Mouse (Mus musculus) embryo, embryonic 11.5 days (tissue): ENCODE measurements at regions not wholly inside any gene's neighbourhood (a gene's known extent, or its start where the extent isn't known, plus 50 kb on each side); places are given as distances from the start of the nearest gene placed in this dataset.

Source experiments
- DNase-seq: peaks from one replicate; pipeline ENCODE4 v3.0.0-alpha.2; 2012; ENCODE audit warnings: low read depth, low spot score

DNA sequence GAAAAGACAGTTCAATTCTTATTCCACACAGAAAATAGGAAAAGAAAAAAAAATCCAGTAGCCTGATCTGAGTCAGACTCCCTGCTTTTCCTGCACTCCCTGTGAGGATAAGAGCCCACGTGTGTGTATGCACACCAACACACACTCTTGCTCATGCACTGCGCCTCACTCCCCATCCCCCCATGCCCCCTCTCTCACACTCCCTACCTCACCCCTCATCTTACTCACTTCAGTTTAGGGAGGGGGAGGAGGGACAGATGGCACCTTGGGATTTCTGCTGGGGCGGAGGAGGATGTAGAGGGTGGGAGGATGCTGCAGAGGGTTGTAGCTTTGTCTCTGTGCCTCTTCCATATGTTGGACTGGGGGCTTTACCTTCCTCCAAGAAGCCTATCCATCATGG lies 85.8 kb upstream of the Sulf2 start:
- no peak for DNase-seq

GRCm38 (mm10) chr2:166240056-166240455 lies 84.6 kb upstream of the Sulf2 start:
- DNase-seq, result no peak

- no peak for DNase-seq
Observed at GRCm38 (mm10) chr2:166237554-166238269, 82.2 kb upstream of the Sulf2 start.

DNA sequence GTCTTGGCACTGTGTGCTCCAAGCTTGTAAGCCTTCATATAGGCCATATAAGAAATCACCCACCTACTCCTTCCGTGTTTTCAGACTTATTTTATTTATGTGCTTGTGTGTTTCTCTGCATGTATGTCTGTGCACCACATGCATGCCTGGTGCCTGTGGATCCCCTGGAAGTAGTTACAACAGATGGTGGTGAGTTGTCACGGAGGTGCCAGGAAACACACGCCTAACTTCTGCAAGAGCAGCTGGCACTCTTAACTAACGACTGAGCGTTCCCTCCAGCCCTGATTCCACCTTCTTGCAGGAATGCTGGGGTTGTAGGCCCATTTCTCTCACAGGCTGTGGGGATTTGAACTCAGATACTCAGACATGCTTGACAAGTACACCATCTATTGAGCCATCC lies 80.6 kb upstream of the Sulf2 start:
- DNase-seq, result no peak

- no peak for DNase-seq
Observed at GRCm38 (mm10) chr2:166234579-166235212, 79.2 kb upstream of the Sulf2 start.

DNA sequence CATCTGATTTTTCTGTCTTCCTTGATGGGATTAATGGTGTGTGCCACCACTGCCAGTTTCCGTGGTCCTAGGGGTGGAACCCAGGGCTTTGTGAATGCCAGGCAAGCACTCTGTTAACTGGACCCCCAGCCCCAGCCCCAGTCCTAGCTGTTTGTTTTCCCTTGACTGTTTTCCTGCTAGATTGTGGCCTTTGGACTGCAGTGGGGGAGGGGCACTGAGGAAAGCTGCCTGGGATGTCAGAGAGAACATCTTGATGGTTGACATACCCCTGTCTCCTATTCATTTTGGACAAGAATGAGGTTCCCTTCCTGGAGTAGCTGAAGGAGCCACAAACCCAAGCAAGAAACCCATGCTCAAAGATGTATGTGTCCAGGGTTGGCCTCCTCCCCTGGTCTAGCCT lies 77.8 kb upstream of the Sulf2 start:
- no peak for DNase-seq

DNA sequence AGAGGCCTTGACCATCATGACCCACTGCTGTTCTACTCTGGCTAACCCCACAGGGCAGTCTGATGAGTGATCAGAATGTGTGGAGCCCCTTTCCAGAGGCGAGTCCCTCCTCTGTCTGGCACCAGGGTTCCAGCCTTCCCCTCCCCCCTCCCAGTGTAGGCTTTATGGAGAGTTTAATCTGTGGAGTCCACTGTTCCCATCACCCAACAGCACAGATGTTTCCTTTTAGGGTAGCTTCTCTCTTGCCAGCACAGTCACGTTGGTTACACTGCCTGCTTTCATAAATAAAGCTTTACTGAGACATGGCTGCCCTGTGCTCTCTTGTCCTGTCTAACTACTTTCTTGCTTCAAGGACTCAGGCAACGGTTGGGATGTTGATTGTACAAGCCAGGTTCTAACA lies 76.9 kb upstream of the Sulf2 start:
- no peak for DNase-seq

DNA sequence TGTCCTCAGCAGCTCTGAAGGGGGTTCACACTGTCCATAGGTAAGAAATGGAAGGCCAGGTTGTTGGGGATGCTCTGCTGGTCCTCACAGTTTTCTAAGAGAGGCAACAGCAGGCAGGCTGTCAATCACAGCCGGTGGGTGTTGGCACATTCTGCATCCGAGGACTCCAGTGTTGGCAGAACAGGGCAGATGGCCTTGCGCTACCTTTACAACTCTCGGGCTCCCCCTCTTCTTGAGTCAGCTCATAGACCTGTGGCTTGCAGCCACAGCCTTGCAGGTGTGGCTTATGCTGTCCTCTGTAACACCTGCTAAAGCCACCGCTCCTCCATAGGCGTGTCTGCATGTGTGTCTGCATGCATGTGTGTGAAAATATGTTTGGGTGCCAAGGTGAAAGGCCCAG lies 75.2 kb upstream of the Sulf2 start:
- DNase-seq, result no peak

DNA sequence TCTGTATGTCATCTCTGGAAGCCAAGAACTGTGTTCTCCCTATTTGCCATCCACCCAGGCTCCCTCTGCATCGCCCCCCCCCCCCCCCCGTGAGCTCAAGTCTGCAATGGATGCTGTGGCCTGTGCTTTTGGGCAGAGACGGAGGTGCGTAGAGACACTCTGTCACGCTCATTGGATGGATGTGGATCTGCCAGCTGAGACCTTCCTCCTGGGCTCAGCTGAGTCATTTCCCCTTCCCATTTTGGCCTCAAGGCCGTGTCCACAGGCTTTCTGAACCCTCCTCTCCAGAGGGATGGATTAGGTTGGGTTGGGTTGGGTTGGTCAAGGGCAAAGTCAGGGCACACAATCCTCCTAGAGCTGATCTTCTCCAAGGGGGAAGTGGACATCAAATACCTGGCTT lies 72.9 kb upstream of the Sulf2 start:
- DNase-seq, result no peak

GRCm38 (mm10) chr2:166227496-166227895 lies 72.0 kb upstream of the Sulf2 start:
- no peak for DNase-seq

DNA sequence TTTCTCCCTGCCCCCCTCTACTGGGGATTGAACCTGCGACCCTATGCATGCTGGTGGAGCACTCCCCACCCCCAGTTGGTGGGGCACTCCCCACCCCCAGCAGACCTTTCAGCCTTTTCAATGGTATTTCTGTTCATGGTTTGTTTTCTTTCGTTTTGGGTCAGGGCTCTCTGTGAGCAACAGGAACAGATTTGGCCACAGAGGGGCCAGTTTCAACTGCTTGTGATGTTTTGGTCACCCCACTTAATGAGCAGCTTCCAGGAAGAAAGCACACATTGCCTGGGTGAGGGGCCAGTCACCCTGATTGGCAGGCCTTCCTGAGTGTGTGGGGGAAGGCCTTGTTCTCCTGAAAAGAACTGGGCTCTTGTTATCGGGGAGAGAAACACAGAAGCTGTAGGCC lies 71.5 kb upstream of the Sulf2 start:
- DNase-seq, result no peak

DNA sequence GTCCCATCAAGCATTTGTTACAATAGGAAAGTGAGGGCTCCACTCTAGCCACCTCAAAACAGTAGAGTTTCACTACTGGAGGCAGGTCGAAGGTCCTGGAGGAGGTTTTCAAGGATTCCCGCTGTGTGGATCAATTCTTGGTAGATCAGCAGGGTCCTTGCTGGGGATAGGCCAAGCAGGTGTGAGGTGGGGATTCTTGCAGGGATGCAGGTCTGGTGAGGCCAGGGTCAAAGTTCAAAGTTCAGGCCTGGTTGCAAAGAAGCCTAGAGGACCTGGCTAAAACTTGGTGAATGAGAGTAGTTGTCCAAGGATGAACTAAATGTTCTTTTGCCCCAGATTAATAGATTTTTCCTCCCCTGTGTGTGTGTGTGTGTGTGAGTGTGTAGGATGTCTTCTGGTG lies 70.9 kb upstream of the Sulf2 start:
- DNase-seq, result no peak

DNA sequence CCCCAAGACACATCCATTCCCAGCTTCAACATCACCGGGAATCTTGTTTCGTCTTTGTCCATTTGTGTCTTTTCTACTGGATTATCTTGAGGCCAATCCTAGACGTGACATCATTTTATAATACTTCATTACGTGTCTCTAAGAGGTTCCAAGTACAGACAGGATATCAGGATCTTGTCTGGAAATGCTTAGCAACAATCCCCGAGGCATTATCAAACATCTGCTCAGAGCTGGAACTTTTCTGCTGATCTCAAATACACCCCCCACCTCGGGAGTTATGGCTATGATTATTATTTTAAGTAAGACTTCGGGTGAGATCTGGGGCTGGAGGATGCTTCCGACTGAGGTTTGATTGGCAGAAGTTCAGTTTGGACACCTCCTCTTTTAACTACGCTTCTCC lies 69.9 kb upstream of the Sulf2 start:
- DNase-seq, result no peak

DNA sequence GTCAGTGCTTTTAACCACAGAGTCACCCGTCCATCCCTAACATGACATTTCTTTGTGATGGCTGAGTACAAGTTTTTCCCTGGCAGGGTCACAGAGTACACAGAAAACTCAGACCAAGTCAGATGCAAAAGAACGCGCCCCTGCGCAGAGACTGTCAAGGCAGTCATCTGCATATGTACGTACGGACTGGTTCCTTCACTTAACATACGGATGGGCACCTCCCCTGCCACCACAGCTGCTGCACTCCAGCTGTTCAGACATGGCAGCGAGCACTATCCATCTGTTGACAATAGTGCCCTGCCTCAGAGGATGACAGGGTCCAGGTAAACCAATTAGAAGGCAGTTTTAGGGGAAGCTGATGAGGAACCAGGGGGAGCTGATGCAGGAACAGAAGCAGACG lies 63.3 kb upstream of the Sulf2 start:
- no peak for DNase-seq

DNA sequence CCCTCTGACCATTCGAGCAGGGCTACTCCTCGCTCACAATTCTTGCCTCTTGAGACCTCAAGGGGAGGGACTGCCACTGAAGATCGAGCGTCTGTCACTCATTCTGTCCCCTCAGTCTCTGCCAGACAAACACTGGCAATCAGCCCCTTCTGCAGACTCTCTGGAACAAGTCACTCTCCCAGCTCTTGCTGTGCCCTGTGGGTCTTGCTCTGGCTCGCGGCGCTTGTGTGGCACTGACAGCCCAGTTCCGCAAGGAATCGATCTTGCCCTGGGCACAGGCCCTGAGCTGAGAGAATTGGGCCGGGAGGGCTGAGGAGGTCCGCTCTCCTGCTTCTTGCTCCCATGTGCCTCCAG lies 61.0 kb upstream of the Sulf2 start:
- no peak for DNase-seq

DNA sequence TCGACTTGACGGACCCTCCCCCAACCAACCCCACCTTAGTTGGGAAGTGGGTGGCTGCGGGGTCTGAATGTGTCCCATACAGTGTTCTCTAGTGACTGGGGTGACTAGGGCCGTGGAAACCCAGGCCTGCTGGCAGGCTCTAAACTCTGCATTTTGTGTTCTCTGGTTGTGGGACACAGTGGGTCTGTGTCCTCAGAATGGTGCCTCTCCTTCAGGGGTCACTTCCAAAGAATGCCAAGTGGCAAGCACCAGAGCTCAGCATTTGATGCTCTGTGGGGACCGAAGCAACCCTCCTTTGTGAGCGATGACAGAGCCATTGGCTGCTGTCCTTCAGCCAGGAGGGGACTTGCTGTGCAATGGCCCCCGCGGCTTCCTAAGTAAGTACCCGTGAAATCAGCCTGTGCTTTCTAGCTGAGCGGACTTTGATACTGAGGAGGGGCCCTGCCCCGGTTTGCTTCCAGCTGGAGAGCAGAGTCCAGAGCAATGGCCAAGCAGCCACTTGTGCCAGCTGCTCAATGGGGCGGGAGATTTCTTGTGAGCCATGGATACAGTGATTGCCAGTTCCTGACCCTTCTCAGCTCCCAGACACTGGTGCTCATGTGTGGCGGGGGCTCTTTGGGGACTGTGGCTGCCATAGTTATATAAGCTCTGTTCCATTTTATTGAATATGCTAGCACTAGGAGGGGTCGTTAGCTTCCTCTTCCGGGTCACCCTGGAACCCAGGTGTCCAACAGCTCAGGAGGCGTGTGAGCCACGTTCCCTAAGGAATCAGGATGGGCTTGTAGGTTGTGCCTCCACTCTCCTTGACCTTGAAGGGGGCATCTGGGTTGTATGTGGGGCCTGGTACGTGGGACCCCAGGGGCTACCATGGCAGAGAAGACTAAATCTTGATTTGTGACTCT lies 60.4 kb upstream of the Sulf2 start:
- no peak for DNase-seq

- DNase-seq, result no peak
Observed at GRCm38 (mm10) chr2:166215191-166215590, 59.7 kb upstream of the Sulf2 start.

DNA sequence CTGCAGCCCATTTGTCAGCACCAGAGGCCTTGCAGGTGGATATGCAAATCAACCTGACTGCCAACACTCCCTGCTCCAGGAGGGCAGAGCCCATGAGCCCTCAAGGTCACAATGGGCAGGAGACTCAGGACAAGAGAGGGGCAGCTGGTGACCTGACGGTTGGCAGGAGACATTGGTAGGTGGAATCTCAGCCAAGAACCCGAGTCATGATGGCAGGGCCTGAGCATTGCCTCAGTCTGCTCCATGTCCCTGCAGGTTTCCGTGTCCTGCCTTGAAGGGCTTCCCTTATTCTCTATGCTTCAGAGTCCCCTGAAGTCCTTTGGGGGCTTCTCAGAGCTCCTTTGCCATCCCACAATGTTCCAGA lies 51.7 kb upstream of the Sulf2 start:
- DNase-seq, result no peak

- no peak for DNase-seq
Observed at GRCm38 (mm10) chr2:166206396-166207144, 51.1 kb upstream of the Sulf2 start.
